Mouse (Mus musculus): ENCODE data around the gene Cyp4f16.

- TF ChIP-seq CTCF (IDR thresholded peaks at IDR 0.05; ENCODE audit: insufficient read depth, low read depth, low read length) (no peak), POLR2A (IDR thresholded peaks at IDR 0.05; ENCODE audit: insufficient read depth, low read depth, low read length) (no peak)
These were observed 13.5 kb upstream of the Cyp4f16 start for GRCm38 (mm10) chr17:32522816-32523215.

All from olfactory bulb, adult 2 months (tissue).